8 mouse cellular contexts compared by ENCODE assay signal in the genomic region with DNA sequence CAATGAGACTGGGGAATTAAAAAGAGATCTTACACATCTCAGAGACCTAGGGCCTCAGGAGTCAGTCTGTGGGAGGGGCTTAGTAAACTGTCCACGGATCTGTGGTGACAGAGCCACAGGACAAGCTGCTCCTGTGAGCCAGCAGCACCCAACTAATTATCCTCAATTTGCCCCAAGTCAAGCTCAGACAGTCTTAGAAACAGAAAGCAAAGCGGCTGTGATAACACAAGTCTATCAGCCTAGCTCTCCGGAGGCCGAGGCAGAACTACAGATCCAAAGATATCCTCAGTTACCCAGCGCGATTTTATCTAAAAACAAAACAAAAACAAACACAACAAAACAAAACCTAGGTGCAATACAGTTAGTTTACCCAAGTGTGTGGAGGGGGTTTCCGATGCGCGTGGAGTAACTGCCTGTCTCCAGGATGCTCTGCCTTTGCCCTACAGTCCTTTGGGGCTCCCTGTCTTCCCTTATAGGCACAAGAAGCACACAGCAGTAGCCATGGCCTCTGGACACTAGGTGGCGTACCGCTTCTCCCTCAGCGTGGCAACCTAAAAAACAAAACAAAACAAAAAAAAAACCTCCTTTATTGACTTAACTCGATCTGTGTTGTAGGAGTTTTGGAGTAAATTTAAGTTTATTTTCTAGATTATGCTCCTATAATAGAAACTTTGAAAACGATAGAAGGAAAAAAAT. TPM values are rescaled to one million over a fixed set of nuclear protein-coding genes. Genes with fewer than 3 reads are reported as not detected.
DNase-seq lines count a peak whose midpoint lies in the region.

No protein-coding gene starts in this region.

- DNase-seq in gastrocnemius, postnatal 10 days = peak; percentile 29
- DNase-seq in gastrocnemius, postnatal 25 days = no peak
- DNase-seq in 3T3-L1 (ENCODE audit: low read depth, low spot score) (peak; percentile 25), NIH3T3 (ENCODE audit: low read depth) (peak; percentile 66)
- peak; percentile 9 for DNase-seq in embryo, embryonic 11.5 days (ENCODE audit: low read depth, low spot score)
- DNase-seq in kidney, postnatal 10 days = peak; percentile 69
- DNase-seq in lung, postnatal 10 days = peak; percentile 53
- DNase-seq in thymus, postnatal 0 days (ENCODE audit: low spot score) = peak; percentile 55

RNA-seq across cellular contexts. Expression of gene Cand1, which starts 54.7 kb away (rescaled TPM):
- total RNA-seq in gastrocnemius, postnatal 10 days (2021) = 10 to 100 TPM; 37.9 to 56.3 TPM
- total RNA-seq in gastrocnemius, postnatal 25 days (2021) = 10 to 100 TPM; 17.3 TPM
- polyA plus RNA-seq in thymus, postnatal 0 days (2015; fragmentation: Nextera tagmentation; extraction: Ambion mirVana) = 28.6 and 35.7 TPM in 2 replicates
